Mouse (Mus musculus) cerebellum, postnatal 4 days (tissue): Measurements from ENCODE around the gene Asb16.
A peak's percentile ranks its signal among the peaks of the same experiment; 100 is the strongest.

Experiments
- DNase-seq, 2 experiments: peaks; one replicate each; pipeline ENCODE4 v3.0.0; 2022; ENCODE audit warnings: low spot score in 2 of 2, mixed read lengths in 1 of 2

Asb16 gene

DNA sequence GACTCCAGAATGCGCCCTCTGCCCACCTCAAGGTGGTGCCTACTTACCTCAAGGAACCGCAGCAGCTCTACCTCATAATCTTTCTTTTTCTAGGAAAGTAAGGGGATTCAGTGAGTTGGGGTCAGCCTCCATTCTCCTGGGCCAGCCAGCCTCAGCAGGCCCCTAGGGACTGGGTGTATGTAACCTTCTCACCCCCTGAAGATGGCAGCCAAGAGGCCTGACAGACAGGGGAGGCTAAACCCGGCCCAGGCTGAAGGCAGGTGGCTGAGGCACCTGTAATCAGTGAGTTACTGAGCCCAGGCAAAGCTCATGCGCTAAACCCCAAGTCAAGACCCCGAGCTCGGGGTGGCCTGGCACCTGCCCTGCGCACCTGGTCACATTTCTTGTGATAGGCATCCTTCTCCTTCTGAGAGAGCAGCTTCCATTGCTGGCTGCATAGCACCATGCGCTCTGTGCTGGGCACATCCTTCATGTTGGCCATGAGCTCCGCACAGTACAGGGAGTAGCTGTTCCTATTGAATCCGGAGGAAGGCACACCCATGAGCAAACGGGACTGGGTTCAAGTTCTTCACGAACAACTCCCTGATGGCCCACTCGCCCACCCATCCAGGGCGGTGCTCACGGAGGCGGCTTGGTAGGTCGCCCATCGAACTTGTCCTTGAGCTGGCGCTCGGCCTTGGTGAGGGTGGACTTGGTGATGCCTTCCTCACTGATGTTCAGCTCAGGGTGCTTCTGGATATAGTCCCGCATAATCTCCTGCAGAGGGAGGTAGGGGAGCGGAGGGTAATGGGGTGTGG lies 41.5 kb downstream of the Asb16 start:
- DNase-seq, result no peak

DNA sequence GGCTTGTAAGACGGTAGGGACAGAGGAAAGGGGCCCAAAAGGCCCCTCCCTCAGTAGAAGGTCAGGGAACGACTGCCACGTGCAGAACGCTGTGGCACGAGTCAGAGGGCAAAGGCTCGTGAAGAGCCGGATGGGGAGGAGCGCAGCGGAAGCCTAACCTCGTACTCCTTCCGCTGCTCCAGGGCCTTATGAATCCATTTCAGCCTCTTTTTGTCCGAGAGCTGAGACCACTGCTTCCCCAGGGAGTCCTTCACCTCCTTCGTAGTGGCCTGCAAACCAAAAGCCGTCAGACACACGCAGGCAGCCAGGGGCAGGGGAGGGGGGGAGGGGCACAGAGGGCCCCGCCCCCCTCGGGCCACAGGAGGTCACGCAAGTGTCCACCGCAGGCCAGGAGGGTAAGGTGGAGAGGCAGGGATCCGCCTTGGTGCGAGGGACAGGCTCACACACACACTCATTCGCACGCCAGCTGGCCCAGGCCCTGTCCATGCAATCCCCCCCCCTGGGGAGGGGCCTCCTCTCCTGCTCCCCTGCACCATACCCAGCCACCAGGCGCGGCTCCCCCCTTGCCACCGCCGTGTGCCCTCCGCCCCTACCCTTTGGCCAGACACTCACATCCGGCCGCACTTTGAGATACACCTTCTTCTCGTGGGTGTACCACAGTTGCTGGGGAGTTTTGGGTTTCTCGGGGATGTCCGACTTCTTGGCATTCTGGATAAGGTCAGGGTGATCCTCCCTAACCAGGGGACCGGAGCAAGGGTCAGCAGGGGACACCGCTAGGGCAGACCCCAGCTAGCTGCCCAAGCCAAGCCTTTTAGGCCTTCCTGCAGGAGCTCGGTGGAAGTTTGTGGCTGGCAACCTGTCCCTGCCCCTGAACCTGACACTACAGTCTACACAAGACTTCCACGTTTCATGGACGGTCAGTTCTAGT lies 42.5 kb downstream of the Asb16 start:
- no peak for DNase-seq

DNA sequence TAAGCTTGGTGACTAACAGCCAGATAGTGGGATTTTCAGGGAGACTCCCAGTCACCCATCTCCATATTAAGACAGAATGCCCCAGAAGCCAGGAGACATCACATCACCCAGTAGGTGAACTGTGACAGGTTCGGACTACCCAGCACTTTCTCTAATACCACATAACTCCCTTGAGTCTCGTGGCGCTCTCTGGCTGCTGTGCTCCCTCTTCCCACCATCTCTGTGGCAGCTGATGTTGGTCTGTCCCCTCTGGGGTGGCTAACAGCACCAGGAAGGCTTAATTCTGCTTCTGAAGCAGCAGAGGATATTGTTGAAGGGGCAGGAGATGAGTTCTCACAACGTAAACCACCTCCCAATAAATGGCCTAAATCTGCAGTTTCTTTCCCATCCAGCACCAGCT lies 43.4 kb downstream of the Asb16 start:
- DNase-seq, result no peak

DNA sequence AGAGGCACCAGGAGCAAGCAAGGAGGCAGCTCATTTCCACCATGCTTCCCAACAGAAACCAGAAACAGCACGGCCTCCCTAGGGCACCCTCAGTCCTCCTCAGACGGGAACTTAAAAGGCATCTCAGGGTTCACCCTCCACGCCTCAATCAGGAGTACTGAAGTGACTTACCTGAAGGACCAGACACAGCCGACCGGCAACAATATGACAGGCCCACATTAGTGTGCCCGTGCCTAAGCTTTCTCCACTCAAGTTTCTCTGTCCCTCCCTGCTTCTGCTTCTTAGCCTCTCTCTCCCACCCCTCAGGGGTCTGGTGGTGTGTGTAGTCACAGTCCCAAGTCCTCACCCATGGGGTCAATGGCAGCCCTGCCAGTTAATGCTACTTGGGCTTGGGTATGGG lies 44.0 kb downstream of the Asb16 start:
- DNase-seq, result no peak

DNA sequence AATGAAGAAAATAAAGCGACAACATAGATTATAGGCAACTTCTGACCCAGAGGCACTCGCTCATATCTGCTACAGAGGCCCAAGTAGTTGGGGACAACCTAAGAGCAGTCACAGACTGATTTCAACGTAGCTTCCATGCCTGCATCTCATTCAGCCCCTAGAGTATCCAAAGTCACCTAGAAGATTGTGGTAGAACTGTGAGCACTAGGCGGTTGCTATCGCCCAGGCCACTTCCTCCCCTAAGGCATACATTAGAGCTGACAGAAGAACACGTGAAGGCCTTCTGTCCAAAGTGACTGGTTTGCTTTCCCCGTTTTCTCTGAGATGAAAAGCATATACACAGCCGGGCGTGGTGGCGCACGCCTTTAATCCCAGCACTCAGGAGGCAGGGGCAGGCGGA lies 45.8 kb downstream of the Asb16 start:
- DNase-seq, result no peak

DNA sequence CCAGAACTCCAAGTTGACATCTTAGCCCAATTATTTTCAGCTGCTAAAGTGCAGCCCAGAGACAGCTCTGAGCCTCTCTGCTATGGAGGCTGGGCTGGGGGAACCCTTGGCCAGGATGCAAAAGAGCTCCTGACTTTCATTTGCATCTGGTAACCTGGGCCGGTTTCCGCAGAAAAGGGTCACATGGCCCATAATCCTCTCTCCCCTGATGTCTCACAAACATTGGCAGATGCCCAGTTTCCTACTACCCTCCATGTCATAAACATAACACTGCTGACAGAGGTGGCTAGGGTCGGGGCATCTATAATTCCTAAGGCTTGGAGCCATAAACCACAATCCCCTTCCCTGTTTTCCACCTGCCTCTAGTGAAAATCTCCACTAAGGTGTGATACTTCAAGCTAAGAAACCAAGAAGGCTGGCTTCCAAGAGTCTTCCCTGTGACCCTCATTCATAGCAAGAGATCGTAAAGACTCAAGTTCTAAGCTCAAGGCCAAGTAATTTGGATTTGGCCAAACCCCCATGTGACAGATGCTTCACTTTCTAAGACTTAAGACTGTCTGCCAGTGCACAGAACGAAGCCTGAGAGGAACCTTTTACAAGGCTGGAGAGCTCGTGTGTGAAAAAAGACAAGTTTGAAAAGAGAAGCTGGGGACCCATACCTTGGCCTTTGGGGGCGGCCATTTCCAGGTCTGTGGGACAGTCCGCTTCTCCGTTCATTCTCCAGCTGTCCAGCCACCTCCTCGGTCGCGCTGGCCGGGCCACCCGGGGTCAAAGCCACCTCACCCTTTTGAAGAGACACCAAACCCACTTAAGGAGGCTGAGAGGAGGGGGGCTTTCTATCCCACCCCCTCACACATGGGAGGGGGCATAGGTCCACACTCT lies 47.4 kb downstream of the Asb16 start:
- DNase-seq, result no peak

DNA sequence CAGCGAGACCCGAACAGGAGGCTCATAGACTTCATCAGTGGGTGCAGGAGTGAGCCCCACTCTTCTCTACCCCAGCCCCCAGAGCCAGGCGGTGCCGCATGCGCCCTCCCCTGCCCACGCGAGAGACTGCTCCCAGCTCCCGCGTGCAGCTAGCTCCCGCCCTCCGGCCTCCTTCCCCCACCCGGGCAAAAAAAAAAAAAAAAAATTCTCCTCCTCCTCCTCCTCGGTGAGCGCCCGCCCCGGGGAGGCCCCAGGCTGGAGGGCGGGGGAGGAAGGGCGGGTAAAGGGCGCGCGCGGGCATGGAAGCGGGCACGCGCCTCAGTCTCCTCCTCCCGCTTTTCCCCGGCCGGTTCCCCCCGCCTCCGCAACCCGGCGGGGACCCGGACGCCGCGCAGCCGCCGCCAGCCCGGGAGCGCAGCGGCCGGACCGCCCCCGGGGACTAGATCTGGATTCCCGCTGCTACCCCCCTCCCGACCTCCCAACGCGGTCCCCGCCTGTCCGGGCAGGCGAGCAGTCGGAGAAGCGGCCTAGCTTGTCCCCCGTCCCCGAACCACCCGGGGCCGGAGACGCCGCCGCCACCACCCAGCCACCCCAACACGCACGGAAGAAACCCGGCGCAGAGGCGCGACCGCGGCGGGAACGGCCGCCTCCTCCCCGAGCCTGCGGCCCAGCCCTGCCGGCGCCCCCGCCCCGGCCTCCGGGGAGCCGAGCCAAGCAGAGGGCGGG lies 48.2 kb downstream of the Asb16 start:
- DNase-seq, result peak; percentile 76 to 84

DNA sequence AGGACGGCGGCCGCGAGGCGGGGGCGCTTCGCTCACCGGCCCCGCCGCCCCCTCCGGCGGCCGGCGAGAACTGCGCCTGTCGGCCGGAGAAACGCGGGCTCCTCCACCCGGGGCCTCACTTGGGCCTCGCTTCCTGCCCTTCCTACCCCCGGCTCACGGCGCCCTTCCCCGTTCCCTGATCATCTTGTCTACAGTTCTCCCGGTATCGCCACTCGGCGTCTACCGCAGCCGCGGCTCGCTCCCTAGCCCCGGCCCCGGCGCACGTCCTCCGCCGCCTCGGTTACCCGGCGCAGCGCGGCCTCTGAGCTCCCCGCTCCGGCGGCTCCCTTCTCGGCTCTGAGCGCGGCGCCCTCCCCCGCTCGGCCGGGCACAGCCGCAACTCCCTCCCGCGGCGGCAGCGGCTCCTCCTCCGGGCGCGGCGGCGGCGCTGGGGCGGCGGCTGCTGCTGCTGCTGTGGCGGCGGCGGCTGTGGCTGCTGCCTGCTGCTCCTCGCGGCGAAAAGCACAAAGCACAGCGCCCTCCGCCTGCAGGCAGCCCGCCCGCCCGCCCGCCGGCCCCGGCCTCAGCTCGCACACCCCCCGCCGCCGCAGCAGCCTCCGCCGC lies 48.9 kb downstream of the Asb16 start:
- peak in 1 of 2 experiments; percentile 70 for DNase-seq

DNA sequence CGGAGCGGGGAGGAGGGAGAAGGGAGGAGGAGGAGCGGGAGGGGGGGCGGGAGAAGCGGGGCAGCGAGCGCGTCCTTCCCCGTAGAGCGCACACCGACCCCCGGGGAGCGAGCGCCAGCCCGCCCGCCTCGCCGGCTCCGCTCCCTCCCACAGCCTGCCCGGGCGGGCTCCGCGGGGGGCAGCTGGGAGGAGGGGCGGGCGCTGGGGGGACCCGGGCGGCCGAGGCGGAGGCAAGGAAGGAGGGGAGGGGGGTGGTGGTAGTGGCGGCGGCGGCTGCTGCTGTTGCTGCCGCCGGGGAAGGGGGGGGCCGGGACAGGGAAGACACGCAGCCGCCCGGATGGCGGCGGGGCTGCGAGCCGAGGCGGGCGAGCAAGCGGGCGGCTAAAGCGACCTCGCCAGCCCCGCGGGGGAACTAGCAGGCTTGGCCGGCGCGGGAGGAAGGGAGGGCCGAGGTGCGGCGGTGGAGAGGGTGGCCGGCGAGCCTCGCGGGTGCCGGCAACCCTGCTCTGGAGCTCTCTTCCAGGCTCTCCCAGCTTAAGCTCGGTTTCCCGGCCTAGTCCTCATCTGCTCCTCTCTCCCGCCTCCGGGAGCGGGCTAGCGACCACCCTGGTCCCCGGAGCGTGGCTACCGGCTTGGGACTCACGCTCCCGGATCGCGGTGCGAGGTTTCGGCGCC lies 49.5 kb downstream of the Asb16 start:
- DNase-seq, result peak; percentile 38 to 74

DNA sequence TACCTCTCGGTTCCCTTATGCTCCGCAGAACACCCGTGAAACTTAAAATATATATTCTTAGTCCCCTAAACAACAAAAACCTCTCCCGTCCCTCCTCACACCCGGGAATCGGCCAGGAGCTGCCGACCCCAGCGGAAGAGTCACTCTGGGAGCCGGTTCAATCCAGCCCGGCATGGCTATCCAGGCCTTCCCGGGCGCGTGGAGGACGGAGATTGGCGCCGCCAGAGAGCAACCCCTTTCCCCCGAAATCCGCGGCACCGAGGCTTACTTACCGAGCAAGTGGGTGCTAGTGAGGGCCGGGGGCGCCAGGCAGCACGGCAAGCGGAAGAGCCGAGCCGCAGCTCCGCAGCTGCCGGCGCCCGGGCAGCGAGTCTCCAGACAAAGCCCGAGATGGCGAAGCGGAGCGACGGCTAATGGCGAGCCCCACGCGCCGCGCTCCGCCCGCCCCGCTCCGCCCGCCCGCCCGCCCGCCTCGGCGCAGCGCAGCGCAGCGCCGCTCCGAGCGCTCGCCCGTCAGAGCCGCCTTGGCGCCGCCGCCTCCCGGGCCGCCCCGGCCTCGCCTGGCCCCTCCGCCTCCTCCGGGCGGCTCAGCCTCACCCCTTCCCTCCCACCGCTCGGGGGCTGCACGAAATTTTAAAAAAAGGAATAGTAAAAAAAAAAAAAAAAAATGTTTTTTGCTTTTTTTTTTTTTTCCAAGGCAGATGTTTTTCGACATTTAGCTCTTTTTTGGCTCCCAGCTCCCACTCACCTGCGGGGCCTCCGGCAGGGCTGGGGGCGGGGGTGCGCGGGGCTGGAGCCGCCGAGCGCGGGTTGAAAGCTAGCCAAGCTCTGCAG lies 50.2 kb downstream of the Asb16 start:
- DNase-seq, result peak in 1 of 2 experiments; percentile 51

DNA sequence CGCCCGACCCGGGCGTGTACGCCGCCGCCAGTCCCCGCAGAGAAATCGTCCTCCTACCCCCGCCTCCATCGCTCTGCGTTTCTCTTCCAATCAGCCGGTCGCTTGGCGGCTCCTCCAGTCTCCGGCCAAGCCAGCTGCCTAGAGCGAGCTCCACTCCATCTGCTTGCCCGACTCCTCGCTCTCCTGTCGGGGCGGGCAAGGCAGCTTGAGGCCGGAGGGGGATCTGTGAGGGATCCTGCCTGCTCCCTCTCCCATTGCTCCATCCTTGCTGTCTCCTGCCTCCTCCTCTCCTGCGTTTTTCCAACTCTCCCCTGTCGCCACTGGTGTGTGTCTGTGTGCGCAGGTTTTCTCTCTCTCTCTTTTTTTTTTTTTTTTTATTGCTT lies 50.9 kb downstream of the Asb16 start, which contains the start of gene Ubtf:
Gene Ubtf (minus strand): TSS at position 333 of the 383 bp plus-strand sequence.
- peak; percentile 75 to 87 for DNase-seq

DNA sequence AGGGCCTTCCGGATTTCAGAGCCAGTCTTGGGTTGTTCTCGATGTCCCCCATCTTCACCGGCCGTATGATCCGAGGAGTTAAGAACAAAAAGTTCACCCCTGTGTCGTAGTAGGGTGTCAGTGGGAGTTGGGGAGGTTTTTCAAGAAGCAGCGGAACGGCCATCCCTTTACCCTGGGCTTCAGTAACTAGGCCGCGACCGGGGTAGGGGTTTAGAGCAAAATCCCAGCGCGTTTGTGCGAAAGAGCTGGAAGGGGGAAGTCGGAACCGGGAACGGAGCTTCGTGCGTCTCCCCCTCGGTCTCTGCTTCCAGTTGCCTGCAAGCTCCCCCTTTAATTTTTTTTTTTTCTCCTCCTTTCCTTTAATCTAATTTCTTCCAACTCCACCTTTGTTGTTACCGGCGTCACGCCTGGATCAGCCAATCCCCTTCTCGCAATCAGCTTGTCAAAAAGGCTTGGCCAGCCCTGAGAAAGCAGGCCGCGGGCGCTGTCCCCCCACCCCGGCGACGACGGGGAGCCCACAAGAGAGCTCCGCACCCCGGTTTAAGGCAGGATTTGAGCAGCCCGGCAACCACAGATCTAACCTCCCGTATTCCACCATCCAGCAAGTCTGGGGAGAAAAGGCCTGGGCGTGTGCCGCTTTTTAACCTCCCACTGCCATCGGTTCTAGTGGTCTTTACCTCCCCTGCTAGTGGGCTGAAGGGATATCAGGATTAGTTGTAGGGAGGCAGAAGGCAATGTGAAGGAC lies 51.6 kb downstream of the Asb16 start:
- peak; percentile 71 to 74 for DNase-seq

DNA sequence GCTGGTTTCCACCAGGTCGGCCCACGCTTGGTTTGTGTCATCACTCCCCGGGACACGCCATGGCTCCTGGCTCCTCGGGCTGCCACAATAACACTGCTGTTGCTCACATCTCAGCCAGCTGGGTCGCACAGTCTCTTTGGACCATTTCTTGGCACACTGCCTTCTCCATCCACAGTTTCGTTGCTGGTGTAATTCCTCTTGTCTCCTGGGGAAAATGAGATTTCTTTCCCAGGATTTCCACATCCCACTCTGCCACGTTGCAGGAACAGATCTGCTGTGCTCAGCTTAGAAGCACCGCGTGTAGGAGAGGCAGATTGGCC lies 52.1 kb downstream of the Asb16 start:
- DNase-seq, result peak; percentile 45 to 78

DNA sequence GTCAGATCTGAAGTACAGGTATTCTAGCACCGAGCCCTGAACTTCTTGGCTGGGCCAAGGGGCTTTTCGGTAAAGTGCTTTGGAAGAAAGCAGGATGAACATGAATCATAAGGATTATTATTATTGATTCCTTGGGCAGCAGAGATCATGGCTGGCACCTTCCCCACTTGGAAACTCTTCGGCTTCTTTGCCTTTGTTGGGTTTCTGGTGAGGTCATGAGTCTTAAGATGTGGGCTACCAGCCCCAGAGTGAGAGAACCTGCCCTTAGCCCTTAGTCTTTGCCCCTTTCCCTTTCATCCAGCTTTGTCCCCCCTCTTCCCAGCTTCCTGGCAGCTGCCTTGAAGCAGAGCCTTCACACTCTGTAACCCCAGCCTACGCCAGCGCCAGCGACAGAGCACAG lies 53.4 kb downstream of the Asb16 start:
- no peak for DNase-seq

DNA sequence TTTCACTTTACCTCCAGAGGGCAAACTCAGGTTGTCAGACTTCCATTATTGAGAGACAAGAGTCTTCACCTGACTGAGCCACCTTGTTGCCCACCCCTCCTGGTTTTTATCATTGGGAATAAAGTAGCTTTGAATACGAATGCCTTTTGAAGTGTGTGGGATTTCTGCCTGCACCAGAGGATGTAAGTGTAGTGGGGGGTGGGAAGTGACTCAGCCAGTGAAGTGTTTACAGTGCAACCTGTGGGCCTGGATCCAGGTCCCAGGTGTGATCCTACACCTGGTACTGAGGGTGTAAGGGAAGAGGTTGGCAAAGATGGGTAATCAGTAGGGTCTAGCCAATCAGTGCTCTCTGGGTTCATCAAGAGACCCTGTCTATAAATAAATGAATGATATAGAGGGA lies 55.0 kb downstream of the Asb16 start:
- no peak for DNase-seq

DNA sequence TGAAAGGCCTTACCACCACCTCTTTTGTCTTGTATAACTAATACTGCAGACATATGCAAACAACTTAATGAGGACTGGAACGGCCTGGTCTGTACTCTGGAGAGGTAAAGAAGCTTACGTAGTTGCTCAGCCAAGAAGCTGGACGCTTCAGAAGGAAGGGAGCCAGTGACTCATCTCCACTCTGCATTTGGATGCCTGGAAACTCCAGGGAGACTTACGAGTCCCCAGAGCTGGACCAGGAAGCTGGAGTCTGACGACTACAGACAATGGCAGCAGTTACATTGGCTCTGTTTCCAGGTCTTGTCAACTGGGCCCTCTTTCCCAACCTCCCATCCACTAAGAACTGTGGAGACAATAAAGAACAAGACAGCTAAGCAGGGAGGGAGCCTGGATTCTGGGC lies 58.7 kb downstream of the Asb16 start:
- DNase-seq, result no peak

DNA sequence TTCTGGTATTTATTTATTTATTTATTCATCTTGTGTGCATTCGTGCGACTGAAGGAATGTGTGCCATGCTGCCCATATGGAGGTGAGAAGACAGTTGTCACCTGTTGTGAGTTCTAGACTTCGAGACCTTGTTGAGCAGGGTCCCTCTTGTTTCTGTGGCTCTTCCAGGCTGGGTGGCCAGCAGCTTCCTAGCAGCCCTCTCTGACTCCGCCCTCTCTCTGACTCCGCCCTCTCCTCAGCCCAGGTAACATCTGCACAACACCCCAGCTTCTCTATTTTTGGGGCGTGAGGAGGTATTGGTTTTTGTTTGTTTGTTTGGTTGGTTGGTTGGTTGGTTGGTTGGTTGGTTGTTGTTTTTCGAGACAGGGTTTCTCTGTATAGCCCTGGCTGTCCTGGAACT lies 59.3 kb downstream of the Asb16 start:
- no peak for DNase-seq
